Mouse (Mus musculus) liver, adult (tissue): Measurements from ENCODE around the gene Dzip1.

Source experiments
- GATA4 ChIP-seq: IDR thresholded peaks from 2 replicates; pipeline ENCODE4 v1.6.1; 2014; ENCODE audit warnings: mild to moderate bottlenecking, low read length; ENCODE audit not compliant: insufficient replicate concordance

Dzip1 gene

GRCm38 (mm10) chr14:118934686-118935085 is 9.4 kb upstream of the Dzip1 start:
- no peak for TF ChIP-seq GATA4

- no peak for TF ChIP-seq GATA4
Measured at GRCm38 (mm10) chr14:118932956-118933355, 7.7 kb upstream of the Dzip1 start.

DNA sequence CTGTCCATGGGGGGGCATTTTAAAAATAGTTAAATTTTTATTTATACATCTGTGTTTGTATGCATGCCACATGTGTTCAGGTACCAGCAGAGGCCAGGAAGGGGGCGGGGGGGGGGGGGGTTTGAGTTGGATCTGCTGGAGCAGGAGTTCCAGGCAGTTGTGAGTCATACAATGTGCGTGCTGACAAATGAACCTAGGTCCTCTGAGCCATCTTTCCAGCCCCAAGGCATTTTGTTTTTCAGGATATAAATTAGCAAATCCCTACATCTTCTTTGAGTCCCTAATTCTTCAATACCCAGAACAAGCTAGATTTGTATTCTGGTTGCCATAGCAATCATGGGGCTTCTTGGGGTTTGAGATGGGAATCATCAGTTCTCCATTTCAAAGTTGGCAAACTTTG is 5.9 kb upstream of the Dzip1 start:
- no peak for TF ChIP-seq GATA4

DNA sequence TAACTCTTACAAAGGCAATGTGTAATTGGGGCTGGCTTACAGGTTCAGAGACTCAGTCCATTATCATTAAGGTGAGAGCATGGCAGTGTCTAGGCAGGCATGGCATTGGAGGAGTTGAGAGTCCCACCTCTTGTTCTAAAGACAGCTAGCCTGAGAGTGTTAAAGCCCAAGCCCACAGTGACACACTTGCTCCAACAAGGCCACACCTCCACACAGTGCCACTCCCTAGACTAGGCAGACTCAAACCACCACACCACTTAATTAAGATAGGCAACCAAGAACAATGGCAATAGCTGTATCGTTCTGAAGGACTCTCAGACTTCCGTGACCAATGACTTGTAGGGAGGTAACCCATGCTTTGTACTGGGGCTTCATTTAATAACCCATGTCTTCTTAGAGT is 5.5 kb upstream of the Dzip1 start:
- TF ChIP-seq GATA4: no peak

GRCm38 (mm10) chr14:118929779-118930178 is 4.5 kb upstream of the Dzip1 start:
- no peak for TF ChIP-seq GATA4

- no peak for TF ChIP-seq GATA4
Measured at GRCm38 (mm10) chr14:118928565-118928964, 3.3 kb upstream of the Dzip1 start.

GRCm38 (mm10) chr14:118922667-118923184 is 2.5 kb downstream of the Dzip1 start:
- TF ChIP-seq GATA4: no peak

GRCm38 (mm10) chr14:118922251-118922650 is 3.0 kb downstream of the Dzip1 start:
- TF ChIP-seq GATA4: no peak

GRCm38 (mm10) chr14:118920654-118921053 is 4.6 kb downstream of the Dzip1 start:
- TF ChIP-seq GATA4: no peak

DNA sequence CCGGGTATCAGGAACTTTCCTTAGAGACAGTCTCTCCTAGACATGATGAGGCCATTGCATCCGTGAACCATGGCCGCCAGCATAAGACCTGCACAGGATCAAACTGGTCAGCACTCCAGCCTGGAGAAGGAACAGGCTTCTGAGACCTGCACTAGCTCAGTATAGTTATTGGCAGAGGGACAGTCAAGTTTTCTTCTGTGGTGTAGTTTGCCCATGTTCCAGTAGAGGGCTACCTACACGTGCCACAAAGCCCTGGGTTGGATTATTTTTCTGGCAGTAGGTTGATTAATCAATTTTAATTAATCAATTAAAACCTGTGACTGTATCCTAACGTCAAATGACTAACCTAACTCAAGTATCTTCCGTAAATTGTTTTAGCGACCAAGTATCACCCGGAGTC is 6.2 kb downstream of the Dzip1 start:
- no peak for TF ChIP-seq GATA4

DNA sequence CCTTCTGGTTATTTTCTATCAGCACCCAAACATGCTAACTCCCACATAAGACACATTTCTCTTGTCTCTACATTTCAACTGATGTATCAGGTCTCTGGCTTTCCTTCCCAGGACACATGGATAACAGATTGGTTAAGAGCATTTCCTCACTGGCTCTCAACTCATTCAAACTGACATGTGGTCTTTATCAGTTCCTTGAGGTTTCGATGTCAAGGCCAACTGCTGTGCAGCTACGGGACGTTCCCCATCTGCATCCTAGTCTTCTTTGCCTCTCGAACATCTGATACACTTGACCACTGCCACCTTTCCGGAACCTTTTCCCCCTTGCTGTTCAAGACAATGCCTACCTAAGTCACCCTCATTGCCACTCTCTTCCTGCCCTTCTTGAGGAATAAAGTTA is 11.6 kb downstream of the Dzip1 start:
- no peak for TF ChIP-seq GATA4

DNA sequence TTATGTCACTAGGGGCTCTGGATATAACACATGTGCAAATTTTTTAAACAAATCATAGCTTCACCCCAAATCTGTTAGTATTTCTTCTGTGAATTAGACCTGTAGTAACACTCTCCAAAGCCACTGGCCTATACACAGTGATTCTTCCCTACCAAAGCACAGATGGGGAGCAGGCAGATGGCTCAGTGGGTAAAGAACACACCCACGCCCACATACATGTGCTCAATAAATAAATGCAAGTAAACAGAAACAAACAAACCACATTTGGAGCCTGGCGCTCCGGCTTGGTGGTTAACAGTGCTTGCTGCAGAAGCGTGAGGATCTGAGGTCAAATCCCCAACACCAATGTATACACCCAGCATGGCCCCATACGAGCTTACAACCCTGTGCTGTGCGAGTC is 13.7 kb downstream of the Dzip1 start:
- no peak for TF ChIP-seq GATA4

DNA sequence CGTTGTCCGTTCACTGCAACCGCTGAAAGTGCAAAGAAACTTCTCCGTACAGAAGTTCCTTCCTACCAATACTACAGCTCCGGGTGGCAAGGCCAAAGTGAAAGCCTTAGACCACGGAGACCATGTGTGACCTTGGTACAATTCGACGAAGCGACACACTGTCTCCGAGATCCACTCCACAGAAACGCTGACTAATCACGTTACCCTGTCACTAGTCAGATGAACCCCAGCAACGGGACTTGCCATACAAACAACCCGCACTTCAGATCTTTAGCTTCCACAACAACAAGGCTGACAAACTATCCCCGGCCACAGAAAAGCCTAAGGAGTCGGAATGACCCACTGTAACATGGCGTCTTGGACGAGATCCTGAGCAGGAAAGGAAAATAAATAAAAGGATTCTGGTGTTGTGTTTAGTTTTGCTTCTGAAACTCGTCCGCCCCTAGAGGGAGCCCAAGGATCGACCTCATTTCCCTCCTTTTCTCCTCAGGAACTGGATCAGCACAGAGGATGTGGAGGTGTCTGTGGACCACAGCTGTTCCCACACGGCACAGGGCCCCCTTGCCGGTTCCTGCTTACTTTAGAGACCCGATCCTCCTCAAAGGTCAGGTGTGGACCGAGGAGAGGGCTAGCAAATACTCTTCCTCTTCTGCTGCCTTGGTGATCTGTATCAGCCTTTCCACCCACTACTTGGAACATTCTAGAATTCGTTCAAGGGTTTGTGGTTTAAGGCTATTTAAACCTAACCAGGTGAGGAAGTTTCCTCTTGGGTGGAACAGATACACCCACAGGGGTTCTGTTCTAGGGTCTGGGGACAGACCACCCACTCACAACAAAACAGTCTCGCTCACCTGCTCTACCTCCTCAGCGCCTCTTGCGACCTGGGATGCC is 14.7 kb downstream of the Dzip1 start:
- TF ChIP-seq GATA4: no peak

DNA sequence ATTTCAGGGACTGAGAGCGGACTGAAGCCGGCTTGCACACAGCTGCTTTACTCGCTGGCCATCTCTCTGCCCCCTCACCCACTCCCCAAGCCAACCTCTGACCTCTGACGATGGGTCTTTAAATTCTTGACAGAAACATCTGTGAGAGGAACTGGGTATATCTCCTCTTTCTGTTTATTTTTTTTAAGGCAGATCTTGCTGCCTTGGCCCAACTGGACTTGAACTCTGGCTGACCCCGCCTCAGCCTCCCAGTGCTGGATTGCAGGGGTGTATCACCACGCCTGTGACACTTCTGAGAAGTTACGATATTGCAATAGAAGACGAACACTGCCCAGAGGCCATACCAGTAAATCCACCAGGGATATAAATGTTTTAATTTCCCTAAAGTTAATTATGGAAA is 15.4 kb downstream of the Dzip1 start:
- no peak for TF ChIP-seq GATA4

- no peak for TF ChIP-seq GATA4
Measured at GRCm38 (mm10) chr14:118907592-118907991, 17.7 kb downstream of the Dzip1 start.

DNA sequence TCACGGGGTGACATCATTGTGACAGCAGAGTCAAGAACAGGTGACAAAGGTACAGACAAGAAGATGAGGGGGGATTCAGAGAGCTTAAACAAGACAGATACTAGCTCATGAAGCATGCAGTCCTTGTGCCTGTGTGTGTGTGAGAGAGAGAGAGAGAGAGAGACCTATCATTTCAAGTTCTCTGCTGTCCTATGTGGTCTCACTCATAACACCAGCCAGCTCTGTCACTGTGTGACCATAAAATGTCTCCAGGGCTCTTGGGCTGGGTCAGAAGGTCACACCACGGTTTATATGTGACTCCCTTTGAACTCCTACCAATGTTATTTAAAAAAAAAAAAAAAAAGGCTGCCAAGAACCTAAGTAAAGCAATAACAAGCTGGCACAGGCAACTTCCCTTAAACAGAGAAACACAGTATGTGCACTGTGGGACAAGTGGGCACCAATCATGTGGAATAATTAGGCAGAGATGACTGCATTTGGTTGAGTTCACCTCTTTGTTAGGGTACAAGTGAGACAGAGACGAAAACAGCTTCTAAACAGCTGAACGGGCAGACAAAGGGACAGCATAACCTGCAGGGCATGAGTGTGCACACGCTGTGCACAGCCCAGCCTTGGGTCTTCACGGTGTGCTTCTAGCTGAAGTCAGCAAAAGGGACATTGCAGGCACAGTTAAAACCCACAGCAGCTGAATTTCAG is 21.2 kb downstream of the Dzip1 start:
- no peak for TF ChIP-seq GATA4
